Comparison of ENCODE assay signal across 16 mouse cellular contexts in genomic region chr17:88341599-88341998, GRCm38 (mm10).
DNase-seq lines count a peak whose midpoint lies in the region; ATAC-seq lines count a peak whose summit lies in the region.
"Had no signal": no experiment of that assay in that cellular context is flagged by ENCODE, and none has a peak within 500 bp of the region (broad histone marks: within the 10 kb centered on the region; RNA-seq: fewer than 3 reads in every experiment).

No protein-coding gene starts in this region.

- DNase-seq in kidney, adult 9 months, result peak; percentile 9
- no peak for DNase-seq in kidney, postnatal 14 days
- DNase-seq in B cell, adult 2 months, result peak; percentile 14 to 15
- peak; percentile 9 for DNase-seq in c-Kit-positive CD71-negative TER-119-negative erythroid progenitor cells, embryonic 14.5 days (ENCODE audit: low read depth)
- no peak for DNase-seq in thymus, postnatal 4 days
- no peak for DNase-seq in adrenal gland, postnatal 14 days
- DNase-seq: gastrocnemius, postnatal 25 days; heart, postnatal 36 days; kidney, postnatal 25 days; left cerebral cortex, postnatal 4 days; liver had no signal

- ATAC-seq in monocyte, adult 5-6 weeks (replicated peaks; ENCODE audit: insufficient number of reproducible peaks, low FRiP score, low TSS enrichment, poor library complexity, severe bottlenecking), result peak; percentile 79
- ATAC-seq: forebrain, embryonic 16.5 days; hindbrain, postnatal 0 days; intestine, postnatal 0 days; midbrain, embryonic 13.5 days had no signal

Comparison
In these comparisons a context has a peak if more than half of its experiments do, and no peak if none do; other contexts are left out.
1. DNase-seq: peak in kidney, adult 9 months (single experiment), B cell, adult 2 months (2 of 2) and c-Kit-positive CD71-negative TER-119-negative erythroid progenitor cells, embryonic 14.5 days (single experiment); none in kidney, postnatal 14 days (single experiment), thymus, postnatal 4 days (single experiment) and adrenal gland, postnatal 14 days (single experiment).